Mouse (Mus musculus) bone marrow macrophage, adult 2 months (primary cell): ENCODE measurements at regions not wholly inside any gene's neighbourhood (a gene's known extent, or its start where the extent isn't known, plus 50 kb on each side); places are given as distances from the start of the nearest gene placed in this dataset.

Experiments
- CTCF ChIP-seq: IDR thresholded peaks from 2 replicates; pipeline ENCODE4 v1.5.1; 2012; ENCODE audit warnings: low read depth, mild to moderate bottlenecking, low read length, moderate library complexity
- POLR2A ChIP-seq: IDR thresholded peaks from 2 replicates; pipeline ENCODE4 v1.6.1; 2012; ENCODE audit warnings: mild to moderate bottlenecking, low read depth, low read length, borderline replicate concordance

DNA sequence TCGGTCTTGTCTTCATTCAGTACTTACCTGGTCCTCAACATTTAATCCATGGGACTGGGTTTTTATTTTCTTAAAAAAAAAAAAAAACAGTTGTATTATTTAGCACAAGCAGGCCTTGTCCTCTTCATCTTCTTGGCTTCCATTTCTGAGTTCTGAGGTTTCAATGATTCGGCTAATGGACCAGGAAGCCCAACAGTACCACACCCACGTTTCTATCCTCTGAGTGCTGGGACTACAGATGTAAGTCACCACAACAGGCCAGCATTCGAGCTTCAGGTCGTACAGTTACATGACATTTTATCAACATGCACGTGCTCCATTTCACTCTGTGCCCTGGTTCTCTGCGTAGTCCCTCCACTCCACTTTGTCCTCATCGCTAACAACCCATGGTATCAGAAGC, 80.7 kb upstream of the 1700025G04Rik start:
- TF ChIP-seq CTCF (no peak), POLR2A (no peak)
